Mouse (Mus musculus) heart, adult 2 months (tissue): Measurements from ENCODE around the gene Rer1.

Source experiments
- CTCF ChIP-seq: fragments of 200-600 bp; IDR thresholded peaks from 2 replicates; pipeline ENCODE4 v1.8.1; 2022; ENCODE audit warnings: antibody characterized with exemption, mild to moderate bottlenecking, moderate library complexity
- POLR2A ChIP-seq: fragments of 200-500 bp; IDR thresholded peaks from 2 replicates; pipeline ENCODE4 v1.6.1; 2011; ENCODE audit warnings: mild to moderate bottlenecking, low read depth, low read length, control low read depth; ENCODE audit not compliant: insufficient read depth

GRCm38 (mm10) chr4:155040197-155040596 lies 46.0 kb downstream of the Rer1 start:
- TF ChIP-seq CTCF, result no peak
- TF ChIP-seq POLR2A, result no peak
